Comparison of ENCODE assay signal across 7 mouse cellular contexts in the genomic region with DNA sequence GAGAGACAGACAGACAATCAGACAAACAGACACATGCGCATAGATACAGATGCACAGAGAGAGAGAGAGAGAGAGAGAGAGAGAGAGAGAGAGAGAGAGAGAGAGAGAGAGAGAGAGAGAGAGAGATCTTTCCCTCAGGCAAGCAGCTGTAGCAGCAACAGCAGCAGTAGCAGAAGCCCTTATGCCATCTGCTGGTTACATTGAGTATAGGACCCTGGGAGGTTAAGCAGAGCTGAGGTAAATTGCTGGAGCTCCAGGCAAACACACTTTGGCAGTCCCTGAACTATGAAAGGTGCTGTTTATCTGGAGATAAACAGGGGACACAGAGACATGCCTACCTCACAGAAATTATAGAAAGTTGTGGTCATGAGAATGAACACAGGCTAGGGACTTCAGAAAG. TPM values are rescaled to one million over a fixed set of nuclear protein-coding genes. Genes with fewer than 3 reads are reported as not detected.
DNase-seq lines count a peak whose midpoint lies in the region; ATAC-seq and TF ChIP-seq lines count a peak whose summit lies in the region.

No protein-coding gene starts in this region.

- no peak overlapping the region for H3K27ac ChIP-seq in forebrain, embryonic 16.5 days (ENCODE audit: low read length)
- H3K27ac ChIP-seq in liver, postnatal 0 days (ENCODE audit: low read depth), result no peak overlapping the region
- no peak overlapping the region for H3K27ac ChIP-seq in heart, embryonic 12.5 days (ENCODE audit: poor library complexity, severe bottlenecking)

- POLR2A ChIA-PET in Patski (lab: Charles Lee), result no interaction called here

- no peak overlapping the region for H3K4me3 ChIP-seq in forebrain, embryonic 16.5 days (replicated peaks; ENCODE audit: low read length)
- H3K4me3 ChIP-seq in liver, postnatal 0 days (ENCODE audit: low read depth, low read length), result no peak overlapping the region
- no peak overlapping the region for H3K4me3 ChIP-seq in heart, embryonic 12.5 days

- no peak for TF ChIP-seq EP300 in liver, postnatal 0 days (IDR thresholded peaks at IDR 0.05; ENCODE audit: low read depth)

- 60% methylated on average over 1 of the region's 1 CpGs for WGBS in forebrain, embryonic 16.5 days
- 73% methylated on average over 1 of the region's 1 CpGs for WGBS in liver, postnatal 0 days (ENCODE audit: insufficient replicate concordance)
- WGBS in heart, embryonic 12.5 days, result 63% methylated on average over 1 of the region's 1 CpGs

- H3K9me3 ChIP-seq in forebrain, embryonic 16.5 days (ENCODE audit: control insufficient read depth, low read length), result no peaks in the 10 kb centered on the region
- no peaks in the 10 kb centered on the region for H3K9me3 ChIP-seq in liver, postnatal 0 days (ENCODE audit: low read length)
- H3K9me3 ChIP-seq in heart, embryonic 12.5 days (replicated peaks), result no peaks in the 10 kb centered on the region

- H3K4me1 ChIP-seq in forebrain, embryonic 16.5 days (replicated peaks; ENCODE audit: control insufficient read depth, insufficient read depth, low read length), result no peaks in the 10 kb centered on the region
- no peaks in the 10 kb centered on the region for H3K4me1 ChIP-seq in liver, postnatal 0 days (ENCODE audit: insufficient read depth)
- no peaks in the 10 kb centered on the region for H3K4me1 ChIP-seq in heart, embryonic 12.5 days (replicated peaks)

- H3K9ac ChIP-seq in forebrain, embryonic 16.5 days (replicated peaks; ENCODE audit: low read depth, low read length), result no peak overlapping the region
- no peak overlapping the region for H3K9ac ChIP-seq in liver, postnatal 0 days (replicated peaks)
- H3K9ac ChIP-seq in heart, embryonic 12.5 days, result no peak overlapping the region

- peak; percentile 74 for ATAC-seq in Patski
- ATAC-seq in forebrain, embryonic 16.5 days, result peak; percentile 47; the same call in 1 of the 2 replicates
- no peak for ATAC-seq in liver, postnatal 0 days
- no peak for ATAC-seq in heart, embryonic 12.5 days (ENCODE audit: insufficient number of reproducible peaks, low FRiP score)

- in situ Hi-C loops in Patski (cut with MboI; ENCODE audit: low pct_unique_long_range_greater_than_20kb), result no loop called here

- peak; percentile 78 for TF ChIP-seq CTCF in Patski (IDR thresholded peaks at IDR 0.05)
- peak; percentile 60 for TF ChIP-seq CTCF in liver, postnatal 0 days (IDR thresholded peaks at IDR 0.05; ENCODE audit: low read depth)

- H3K27me3 ChIP-seq in Patski, result peaks cover 22% of the 10 kb centered on the region
- H3K27me3 ChIP-seq in forebrain, embryonic 16.5 days (replicated peaks; ENCODE audit: control insufficient read depth, insufficient read depth, low read length), result no peaks in the 10 kb centered on the region
- no peaks in the 10 kb centered on the region for H3K27me3 ChIP-seq in liver, postnatal 0 days (ENCODE audit: insufficient read depth, low read length)
- H3K27me3 ChIP-seq in heart, embryonic 12.5 days (replicated peaks), result no peaks in the 10 kb centered on the region

- CTCF ChIA-PET in Patski (lab: Charles Lee), result interaction anchor here (0.6 to 1.3 kb wide), 7 partner anchors 14 to 439 kb away, joined by 3 to 5 read pairs (median 3); no protein-coding TSS in a partner anchor

- H3K36me3 ChIP-seq in forebrain, embryonic 16.5 days (ENCODE audit: control insufficient read depth, insufficient read depth), result no peaks in the 10 kb centered on the region
- no peaks in the 10 kb centered on the region for H3K36me3 ChIP-seq in liver, postnatal 0 days (replicated peaks; ENCODE audit: insufficient read depth, low read length)
- H3K36me3 ChIP-seq in heart, embryonic 12.5 days, result no peaks in the 10 kb centered on the region

- peak; percentile 20 for DNase-seq in kidney, postnatal 14 days
- no peak for DNase-seq in kidney, adult 18-20 months
- DNase-seq in Patski (ENCODE audit: low read depth, low spot score), result no peak
- DNase-seq in liver, postnatal 0 days, result no peak
- DNase-seq in yolk sac, embryonic 10.5 days (ENCODE audit: low spot score), result no peak

- H3K4me2 ChIP-seq in forebrain, embryonic 16.5 days (ENCODE audit: low read length), result no peak overlapping the region
- no peak overlapping the region for H3K4me2 ChIP-seq in liver, postnatal 0 days (ENCODE audit: low read depth, low read length)
- H3K4me2 ChIP-seq in heart, embryonic 12.5 days, result no peak overlapping the region

RNA-seq across cellular contexts. Expression of a gene that starts 50.5 kb away (rescaled TPM):
- polyA plus RNA-seq in Patski (2021), result not detected
- 0.22 TPM in 1 of 2 replicates, not detected in the other for polyA plus RNA-seq in forebrain, embryonic 16.5 days (2015; fragmentation: Nextera tagmentation; extraction: Ambion mirVana)
- polyA plus RNA-seq in liver, postnatal 0 days (2015; fragmentation: Nextera tagmentation; extraction: Ambion mirVana), result not detected in 2 replicates
- polyA plus RNA-seq in heart, embryonic 12.5 days (2016; fragmentation: Nextera tagmentation; extraction: Ambion mirVana), result not detected in 2 replicates

Comparison
In these comparisons a context has a peak if more than half of its experiments do, and no peak if none do; other contexts are left out.
1. ATAC-seq: peak in Patski (single experiment) and forebrain, embryonic 16.5 days (single experiment); none in liver, postnatal 0 days (single experiment) and heart, embryonic 12.5 days (single experiment).